ENCODE assay signal across 15 mouse cellular contexts in genomic region chr6:40479705-40480104, GRCm38 (mm10). TPM values are rescaled to one million over a fixed set of nuclear protein-coding genes. Genes with fewer than 3 reads are reported as not detected.
A peak's percentile ranks its signal among the peaks of the same experiment; 100 is the strongest.
DNase-seq lines count a peak whose midpoint lies in the region; ATAC-seq and TF ChIP-seq lines count a peak whose summit lies in the region.
"Had no signal": no experiment of that assay in that cellular context is flagged by ENCODE, and none has a peak within 500 bp of the region (broad histone marks: within the 10 kb centered on the region; RNA-seq: fewer than 3 reads in every experiment).

No protein-coding gene starts in this region.

- peaks cover under 1% of the 10 kb centered on the region; the same call in 1 of the 2 replicates for H3K79me2 ChIP-seq in CH12.LX (replicated peaks; ENCODE audit: control insufficient read depth, extremely low read depth, insufficient read depth, poor library complexity, severe bottlenecking)

- no peak for TF ChIP-seq EP300 in CH12.LX (IDR thresholded peaks at IDR 0.05; ENCODE audit: low read length)

- H3K4me2 ChIP-seq in intestine, postnatal 0 days (replicated peaks; ENCODE audit: low read depth): no peak overlapping the region
- no peak overlapping the region for H3K4me2 ChIP-seq in intestine, embryonic 16.5 days (ENCODE audit: low read depth, low read length)
- H3K4me2 ChIP-seq in CH12.LX (ENCODE audit: insufficient read depth, low read depth, poor library complexity, severe bottlenecking): no peak overlapping the region
- H3K4me2 ChIP-seq in kidney, embryonic 14.5 days (replicated peaks; ENCODE audit: low read depth, low read length): no peak overlapping the region
- H3K4me2 ChIP-seq: embryonic facial prominence, embryonic 15.5 days had no signal

- H3K4me3 ChIP-seq in intestine, postnatal 0 days (ENCODE audit: low read depth, low read length): no peak overlapping the region
- H3K4me3 ChIP-seq in intestine, embryonic 16.5 days (ENCODE audit: low read length): no peak overlapping the region
- no peak overlapping the region for H3K4me3 ChIP-seq in CH12.LX (replicated peaks in 1 of 3; ENCODE audit: low read depth in 2 of 3, low read length in 2 of 3, poor library complexity in 1 of 3)
- H3K4me3 ChIP-seq in kidney, embryonic 14.5 days (ENCODE audit: low read length): no peak overlapping the region
- H3K4me3 ChIP-seq: embryonic facial prominence, embryonic 15.5 days had no signal

- no peaks in the 10 kb centered on the region for H3K4me1 ChIP-seq in intestine, postnatal 0 days (replicated peaks; ENCODE audit: control insufficient read depth, insufficient read depth, low read length)
- H3K4me1 ChIP-seq in intestine, embryonic 16.5 days (ENCODE audit: control insufficient read depth, insufficient read depth, low read length): no peaks in the 10 kb centered on the region
- peaks cover 0 to 22% of the 10 kb centered on the region in 2 experiments; a peak in 2 of 4 replicates for H3K4me1 ChIP-seq in CH12.LX (ENCODE audit: control insufficient read depth in 1 of 2, insufficient read depth in 2 of 2)
- H3K4me1 ChIP-seq in kidney, embryonic 14.5 days (ENCODE audit: control insufficient read depth, insufficient read depth, low read length): no peaks in the 10 kb centered on the region
- H3K4me1 ChIP-seq: embryonic facial prominence, embryonic 15.5 days had no signal

- dilution Hi-C loops in CH12.LX (cut with MboI; ENCODE audit: extremely low pct_ligation_motif_present, extremely low pct_unique_long_range_greater_than_20kb, low sequenced_read_pairs): no loop called here

- ATAC-seq in intestine, postnatal 0 days: no peak
- ATAC-seq in intestine, embryonic 16.5 days: no peak
- peak; percentile 66 for ATAC-seq in granulocyte monocyte progenitor cell, adult 5-6 weeks (replicated peaks; ENCODE audit: poor library complexity, severe bottlenecking)
- no peak for ATAC-seq in kidney, embryonic 14.5 days (ENCODE audit: low FRiP score, low TSS enrichment)

- no peaks in the 10 kb centered on the region for H3K9me3 ChIP-seq in intestine, postnatal 0 days (ENCODE audit: control insufficient read depth)
- no peaks in the 10 kb centered on the region for H3K9me3 ChIP-seq in intestine, embryonic 16.5 days (ENCODE audit: control insufficient read depth, low read length)
- H3K9me3 ChIP-seq in CH12.LX (replicated peaks; ENCODE audit: low read length): peaks cover 4% of the 10 kb centered on the region
- no peaks in the 10 kb centered on the region for H3K9me3 ChIP-seq in kidney, embryonic 14.5 days (ENCODE audit: control insufficient read depth, low read length)
- H3K9me3 ChIP-seq: embryonic facial prominence, embryonic 15.5 days had no signal

- in situ Hi-C loops in CH12.LX (cut with MboI; ENCODE audit: low pct_ligation_motif_present, low pct_unique_long_range_greater_than_20kb, low sequenced_read_pairs): loop anchor here (10.0 kb wide), 1 partner anchor 205 kb away; no protein-coding TSS in a partner anchor

- TF ChIP-seq RAD21 in CH12.LX (IDR thresholded peaks at IDR 0.05; ENCODE audit: low read depth, low read length): peak; percentile 52

- no peak for TF ChIP-seq POLR2A in CH12.LX (IDR thresholded peaks at IDR 0.05; ENCODE audit: low read depth, low read length)

- TF ChIP-seq CTCF in intestine, postnatal 0 days (IDR thresholded peaks at IDR 0.05; ENCODE audit: low read depth): peak; percentile 56
- TF ChIP-seq CTCF in CH12.LX (conservative IDR thresholded peaks at IDR 0.05 in 1 of 2, IDR thresholded peaks at IDR 0.05 in 1 of 2; ENCODE audit: low read depth in 2 of 2, low read length in 2 of 2): peak in 1 of 2 experiments; percentile 58; a peak in 2 of 4 replicates

- WGBS in intestine, postnatal 0 days: 38% methylated on average over 1 of the region's 1 CpGs
- WGBS in intestine, embryonic 16.5 days: 71% methylated on average over 1 of the region's 1 CpGs
- 75% methylated on average over 1 of the region's 1 CpGs for WGBS in kidney, embryonic 14.5 days

- DNase-seq in 416B (ENCODE audit: low read depth): peak; percentile 77
- DNase-seq in CH12.LX (ENCODE audit: extremely low read depth): peak; percentile 43
- no peak for DNase-seq in Muller cell, postnatal 12 days (ENCODE audit: inconsistent ontology term)
- no peak for DNase-seq in gastrocnemius, adult 8-10 months (ENCODE audit: low spot score in 2 of 2)
- DNase-seq: kidney, postnatal 10 days had no signal

- H3K27me3 ChIP-seq in intestine, postnatal 0 days (replicated peaks; ENCODE audit: control insufficient read depth, insufficient read depth, low read length): no peaks in the 10 kb centered on the region
- no peaks in the 10 kb centered on the region for H3K27me3 ChIP-seq in intestine, embryonic 16.5 days (replicated peaks; ENCODE audit: control insufficient read depth, insufficient read depth, low read length)
- no peaks in the 10 kb centered on the region for H3K27me3 ChIP-seq in CH12.LX (replicated peaks)
- no peaks in the 10 kb centered on the region for H3K27me3 ChIP-seq in kidney, embryonic 14.5 days (ENCODE audit: control insufficient read depth, insufficient read depth, low read length)
- H3K27me3 ChIP-seq: embryonic facial prominence, embryonic 15.5 days had no signal

- peaks cover 70% of the 10 kb centered on the region for H3K36me3 ChIP-seq in intestine, postnatal 0 days (ENCODE audit: control insufficient read depth, insufficient read depth)
- peaks cover 31% of the 10 kb centered on the region for H3K36me3 ChIP-seq in intestine, embryonic 16.5 days (ENCODE audit: control insufficient read depth, insufficient read depth, low read length)
- peaks cover 62 to 76% of the 10 kb centered on the region in 2 experiments for H3K36me3 ChIP-seq in CH12.LX (replicated peaks in 1 of 2; ENCODE audit: control insufficient read depth in 1 of 2, insufficient read depth in 1 of 2, low read length in 1 of 2)
- H3K36me3 ChIP-seq in kidney, embryonic 14.5 days (ENCODE audit: control insufficient read depth, insufficient read depth, low read length): peaks cover 70% of the 10 kb centered on the region

- no peak overlapping the region for H3K27ac ChIP-seq in intestine, postnatal 0 days (ENCODE audit: low read depth, low read length)
- H3K27ac ChIP-seq in intestine, embryonic 16.5 days (ENCODE audit: low read length): no peak overlapping the region
- no peak overlapping the region for H3K27ac ChIP-seq in CH12.LX (ENCODE audit: insufficient read depth, low read depth)
- H3K27ac ChIP-seq in kidney, embryonic 14.5 days (ENCODE audit: low read depth, low read length): no peak overlapping the region
- H3K27ac ChIP-seq: embryonic facial prominence, embryonic 15.5 days had no signal

- no peak overlapping the region for H3K9ac ChIP-seq in intestine, postnatal 0 days (ENCODE audit: low read depth, low read length)
- no peak overlapping the region for H3K9ac ChIP-seq in intestine, embryonic 16.5 days (ENCODE audit: low read depth, low read length)
- no peak overlapping the region for H3K9ac ChIP-seq in CH12.LX (ENCODE audit: insufficient read depth, low read depth)
- H3K9ac ChIP-seq in kidney, embryonic 14.5 days (ENCODE audit: low read depth, low read length): no peak overlapping the region
- H3K9ac ChIP-seq: embryonic facial prominence, embryonic 15.5 days had no signal

RNA-seq across cellular contexts. Expression of gene Ssbp1, which starts 8.6 kb away (rescaled TPM):
- 82.8 and 89.1 TPM in 2 replicates for polyA plus RNA-seq in intestine, postnatal 0 days (2015; fragmentation: Nextera tagmentation; extraction: Ambion mirVana)
- 128 and 135 TPM in 2 replicates for polyA plus RNA-seq in intestine, embryonic 16.5 days (2015; fragmentation: Nextera tagmentation; extraction: Ambion mirVana)
- 70.2 and 84.1 TPM in 2 replicates for total RNA-seq in CH12.LX (2012; rRNA removed)
- total RNA-seq in CH12.LX (2014; rRNA removed): 109 and 110 TPM in 2 replicates
- polyA plus RNA-seq in CH12.LX (2012; ENCODE audit: insufficient read length, low read depth): 118 and 147 TPM in 2 replicates
- 197 and 221 TPM in 2 replicates for total RNA-seq in granulocyte monocyte progenitor cell, adult 5-6 weeks (2014; fragmentation: Nextera tagmentation)
- 146 and 170 TPM in 2 replicates for total RNA-seq in granulocyte monocyte progenitor cell, adult 5-6 weeks (2017)
- polyA plus RNA-seq in kidney, embryonic 14.5 days (2014; fragmentation: Nextera tagmentation; extraction: Ambion mirVana): 177 and 241 TPM in 2 replicates
- 10 to 100 TPM; 19.7 to 23.9 (median 21.7) TPM for total RNA-seq in gastrocnemius, adult 8-10 months (2022)

RNA-seq across cellular contexts. Expression of gene Tas2r137, which starts 11.3 kb away (rescaled TPM):
- not detected in 2 replicates for polyA plus RNA-seq in intestine, postnatal 0 days (2015; fragmentation: Nextera tagmentation; extraction: Ambion mirVana)
- not detected in 2 replicates for polyA plus RNA-seq in intestine, embryonic 16.5 days (2015; fragmentation: Nextera tagmentation; extraction: Ambion mirVana)
- total RNA-seq in CH12.LX (2012; rRNA removed) (not detected in 2 replicates), CH12.LX (2014; rRNA removed) (not detected in 2 replicates)
- not detected in 2 replicates for polyA plus RNA-seq in CH12.LX (2012; ENCODE audit: insufficient read length, low read depth)
- total RNA-seq in granulocyte monocyte progenitor cell, adult 5-6 weeks (2014; fragmentation: Nextera tagmentation): 0.88 TPM in 1 of 2 replicates, not detected in the other
- total RNA-seq in granulocyte monocyte progenitor cell, adult 5-6 weeks (2017): 1.7 TPM in 1 of 2 replicates, not detected in the other
- polyA plus RNA-seq in kidney, embryonic 14.5 days (2014; fragmentation: Nextera tagmentation; extraction: Ambion mirVana): not detected in 2 replicates
- total RNA-seq in gastrocnemius, adult 8-10 months (2022): not detected
- total RNA-seq: gastrocnemius, adult 18-20 months had no signal
- polyA plus RNA-seq: embryonic facial prominence, embryonic 15.5 days; heart, postnatal 0 days; limb, embryonic 11.5 days; urinary bladder, adult 2 months had no signal

RNA-seq across cellular contexts. Expression of gene Tas2r108, which starts 13.6 kb away (rescaled TPM):
- polyA plus RNA-seq in intestine, postnatal 0 days (2015; fragmentation: Nextera tagmentation; extraction: Ambion mirVana): not detected in 2 replicates
- polyA plus RNA-seq in intestine, embryonic 16.5 days (2015; fragmentation: Nextera tagmentation; extraction: Ambion mirVana): not detected in 2 replicates
- not detected in 2 replicates for total RNA-seq in CH12.LX (2012; rRNA removed)
- not detected in 2 replicates for total RNA-seq in CH12.LX (2014; rRNA removed)
- not detected in 2 replicates for polyA plus RNA-seq in CH12.LX (2012; ENCODE audit: insufficient read length, low read depth)
- not detected in 2 replicates for total RNA-seq in granulocyte monocyte progenitor cell, adult 5-6 weeks (2014; fragmentation: Nextera tagmentation)
- not detected in 2 replicates for total RNA-seq in granulocyte monocyte progenitor cell, adult 5-6 weeks (2017)
- not detected in 2 replicates for polyA plus RNA-seq in kidney, embryonic 14.5 days (2014; fragmentation: Nextera tagmentation; extraction: Ambion mirVana)
- not detected for total RNA-seq in gastrocnemius, adult 8-10 months (2022)
- total RNA-seq: gastrocnemius, adult 18-20 months had no signal
- polyA plus RNA-seq: embryonic facial prominence, embryonic 15.5 days; heart, postnatal 0 days; urinary bladder, adult 2 months had no signal

RNA-seq across cellular contexts. Expression of gene Prss37, which starts 39.6 kb away (rescaled TPM):
- polyA plus RNA-seq in intestine, postnatal 0 days (2015; fragmentation: Nextera tagmentation; extraction: Ambion mirVana): not detected in 2 replicates
- not detected in 2 replicates for polyA plus RNA-seq in intestine, embryonic 16.5 days (2015; fragmentation: Nextera tagmentation; extraction: Ambion mirVana)
- total RNA-seq in CH12.LX (2012; rRNA removed) (not detected in 2 replicates), CH12.LX (2014; rRNA removed) (not detected in 2 replicates)
- polyA plus RNA-seq in CH12.LX (2012; ENCODE audit: insufficient read length, low read depth): not detected in 2 replicates
- total RNA-seq in granulocyte monocyte progenitor cell, adult 5-6 weeks (2014; fragmentation: Nextera tagmentation): not detected in 2 replicates
- not detected in 2 replicates for total RNA-seq in granulocyte monocyte progenitor cell, adult 5-6 weeks (2017)
- not detected in 2 replicates for polyA plus RNA-seq in kidney, embryonic 14.5 days (2014; fragmentation: Nextera tagmentation; extraction: Ambion mirVana)
- total RNA-seq in gastrocnemius, adult 8-10 months (2022): not detected
- total RNA-seq: gastrocnemius, adult 18-20 months had no signal
- polyA plus RNA-seq: embryonic facial prominence, embryonic 15.5 days; heart, postnatal 0 days; limb, embryonic 11.5 days; neural tube, embryonic 14.5 days; urinary bladder, adult 2 months had no signal

RNA-seq across cellular contexts. Expression of gene Wee2, which starts 40.8 kb away (rescaled TPM):
- polyA plus RNA-seq in intestine, postnatal 0 days (2015; fragmentation: Nextera tagmentation; extraction: Ambion mirVana): not detected in 2 replicates
- 0.07 TPM in 1 of 2 replicates, not detected in the other for polyA plus RNA-seq in intestine, embryonic 16.5 days (2015; fragmentation: Nextera tagmentation; extraction: Ambion mirVana)
- total RNA-seq in CH12.LX (2012; rRNA removed): not detected in 2 replicates
- not detected in 2 replicates for total RNA-seq in CH12.LX (2014; rRNA removed)
- not detected in 2 replicates for polyA plus RNA-seq in CH12.LX (2012; ENCODE audit: insufficient read length, low read depth)
- total RNA-seq in granulocyte monocyte progenitor cell, adult 5-6 weeks (2014; fragmentation: Nextera tagmentation): not detected in 2 replicates
- not detected in 2 replicates for total RNA-seq in granulocyte monocyte progenitor cell, adult 5-6 weeks (2017)
- polyA plus RNA-seq in kidney, embryonic 14.5 days (2014; fragmentation: Nextera tagmentation; extraction: Ambion mirVana): 0.09 TPM in 1 of 2 replicates, not detected in the other
- not detected for total RNA-seq in gastrocnemius, adult 8-10 months (2022)
- total RNA-seq: gastrocnemius, adult 18-20 months had no signal
- polyA plus RNA-seq: embryonic facial prominence, embryonic 15.5 days; heart, postnatal 0 days; urinary bladder, adult 2 months had no signal

Comparison
In these comparisons a context has a peak if more than half of its experiments do, and no peak if none do; other contexts are left out.
1. DNase-seq: peak in 416B (single experiment) and CH12.LX (single experiment); none in Muller cell, postnatal 12 days (single experiment) and gastrocnemius, adult 8-10 months (0 of 2).